Mouse (Mus musculus): Measurements from ENCODE around the gene Dgat2. TPM values are rescaled to one million over a fixed set of nuclear protein-coding genes. Genes with fewer than 3 reads are reported as not detected.

The Dgat2 gene
- polyA plus RNA-seq, 1 experiment, result 3.0 TPM

GRCm38 (mm10) chr7:99120082-99120481 lies 62.4 kb downstream of the Dgat2 start:
- Histone ChIP-seq H3ac (ENCODE audit: control insufficient read depth, insufficient read length, low read depth) (no peak overlapping the region), H3K36me3 (ENCODE audit: control insufficient read depth, insufficient read depth) (peaks cover 6% of the 10 kb centered on the region), H3K27me3 (ENCODE audit: control insufficient read depth, insufficient read depth, insufficient read length) (no peaks in the 10 kb centered on the region), H3K4me3 (ENCODE audit: insufficient read depth, poor library complexity, severe bottlenecking) (no peak overlapping the region), H3K79me3 (ENCODE audit: low read depth) (no peaks in the 10 kb centered on the region), H3K79me2 (ENCODE audit: control insufficient read depth, insufficient read depth) (peaks cover 8% of the 10 kb centered on the region)
- no peak for TF ChIP-seq MYOG (IDR thresholded peaks at IDR 0.05; ENCODE audit: control insufficient read depth, extremely low read depth, insufficient read length)
- TF ChIP-seq MYOD1 (IDR thresholded peaks at IDR 0.05; ENCODE audit: control insufficient read depth, insufficient read length, low read depth), result no peak
- TF ChIP-seq CTCF (IDR thresholded peaks at IDR 0.05; ENCODE audit: control insufficient read depth, insufficient read depth, insufficient read length), result no peak
- TF ChIP-seq MAX (IDR thresholded peaks at IDR 0.05), result no peak
- TF ChIP-seq CEBPB (IDR thresholded peaks at IDR 0.05; ENCODE audit: low read depth), result no peak
- no peak for TF ChIP-seq USF1 (IDR thresholded peaks at IDR 0.05; ENCODE audit: low read depth)
- no peak for TF ChIP-seq FOSL1 (IDR thresholded peaks at IDR 0.05; ENCODE audit: insufficient read depth, low read length, poor library complexity, severe bottlenecking)

GRCm38 (mm10) chr7:99116781-99117180 lies 65.7 kb downstream of the Dgat2 start:
- Histone ChIP-seq H3K27me3 (ENCODE audit: control insufficient read depth, insufficient read depth, insufficient read length) (no peaks in the 10 kb centered on the region), H3K4me3 (ENCODE audit: insufficient read depth, poor library complexity, severe bottlenecking) (no peak overlapping the region), H3K79me2 (ENCODE audit: control insufficient read depth, insufficient read depth) (peaks cover 8% of the 10 kb centered on the region), H3ac (ENCODE audit: control insufficient read depth, insufficient read length, low read depth) (no peak overlapping the region), H3K36me3 (ENCODE audit: control insufficient read depth, insufficient read depth) (peaks cover 6% of the 10 kb centered on the region), H3K79me3 (ENCODE audit: low read depth) (no peaks in the 10 kb centered on the region)
- no peak for TF ChIP-seq CTCF (IDR thresholded peaks at IDR 0.05; ENCODE audit: control insufficient read depth, insufficient read depth, insufficient read length)
- no peak for TF ChIP-seq MYOG (IDR thresholded peaks at IDR 0.05; ENCODE audit: control insufficient read depth, extremely low read depth, insufficient read length)
- TF ChIP-seq MYOD1 (IDR thresholded peaks at IDR 0.05; ENCODE audit: control insufficient read depth, insufficient read length, low read depth), result no peak
- TF ChIP-seq USF1 (IDR thresholded peaks at IDR 0.05; ENCODE audit: low read depth), result no peak
- no peak for TF ChIP-seq MAX (IDR thresholded peaks at IDR 0.05)
- TF ChIP-seq CEBPB (IDR thresholded peaks at IDR 0.05; ENCODE audit: low read depth), result no peak

GRCm38 (mm10) chr7:99114006-99114726 lies 68.4 kb downstream of the Dgat2 start:
- H3K79me3 ChIP-seq (ENCODE audit: low read depth), result no peaks in the 10 kb centered on the region
- H3K27me3 ChIP-seq (ENCODE audit: control insufficient read depth, insufficient read depth, insufficient read length), result no peaks in the 10 kb centered on the region
- TF ChIP-seq MYOG (IDR thresholded peaks at IDR 0.05; ENCODE audit: control insufficient read depth, extremely low read depth, insufficient read length) (no peak), CTCF (IDR thresholded peaks at IDR 0.05; ENCODE audit: control insufficient read depth, insufficient read depth, insufficient read length) (no peak)
- H3K4me3 ChIP-seq (ENCODE audit: insufficient read depth, poor library complexity, severe bottlenecking), result no peak overlapping the region
- H3ac ChIP-seq (ENCODE audit: control insufficient read depth, insufficient read length, low read depth), result no peak overlapping the region
- no peaks in the 10 kb centered on the region for H3K79me2 ChIP-seq (ENCODE audit: control insufficient read depth, insufficient read depth)
- H3K36me3 ChIP-seq (ENCODE audit: control insufficient read depth, insufficient read depth), result peaks cover 6% of the 10 kb centered on the region

GRCm38 (mm10) chr7:99107566-99107965 lies 75.0 kb downstream of the Dgat2 start:
- Histone ChIP-seq H3K79me3 (ENCODE audit: low read depth) (no peaks in the 10 kb centered on the region), H3K4me3 (ENCODE audit: insufficient read depth, poor library complexity, severe bottlenecking) (no peak overlapping the region), H3K79me2 (ENCODE audit: control insufficient read depth, insufficient read depth) (no peaks in the 10 kb centered on the region)

GRCm38 (mm10) chr7:99106714-99107270 lies 75.7 kb downstream of the Dgat2 start:
- TF ChIP-seq CTCF (IDR thresholded peaks at IDR 0.05; ENCODE audit: control insufficient read depth, insufficient read depth, insufficient read length) (no peak), MYOD1 (IDR thresholded peaks at IDR 0.05; ENCODE audit: control insufficient read depth, insufficient read length, low read depth) (no peak), MAX (IDR thresholded peaks at IDR 0.05) (no peak), FOSL1 (IDR thresholded peaks at IDR 0.05; ENCODE audit: insufficient read depth, low read length, poor library complexity, severe bottlenecking) (no peak), CEBPB (IDR thresholded peaks at IDR 0.05; ENCODE audit: low read depth) (no peak), USF1 (IDR thresholded peaks at IDR 0.05; ENCODE audit: low read depth) (no peak), MYOG (IDR thresholded peaks at IDR 0.05; ENCODE audit: control insufficient read depth, extremely low read depth, insufficient read length) (no peak)
- Histone ChIP-seq H3K4me3 (ENCODE audit: insufficient read depth, poor library complexity, severe bottlenecking) (no peak overlapping the region), H3K36me3 (ENCODE audit: control insufficient read depth, insufficient read depth) (no peaks in the 10 kb centered on the region), H3ac (ENCODE audit: control insufficient read depth, insufficient read length, low read depth) (no peak overlapping the region), H3K27me3 (ENCODE audit: control insufficient read depth, insufficient read depth, insufficient read length) (no peaks in the 10 kb centered on the region), H3K79me3 (ENCODE audit: low read depth) (no peaks in the 10 kb centered on the region), H3K79me2 (ENCODE audit: control insufficient read depth, insufficient read depth) (no peaks in the 10 kb centered on the region)

More at GRCm38 (mm10) chr7:99107566-99107965, 75.0 kb downstream of the Dgat2 start:
- H3ac ChIP-seq (ENCODE audit: control insufficient read depth, insufficient read length, low read depth), result no peak overlapping the region
- H3K27me3 ChIP-seq (ENCODE audit: control insufficient read depth, insufficient read depth, insufficient read length), result no peaks in the 10 kb centered on the region
- TF ChIP-seq FOSL1 (IDR thresholded peaks at IDR 0.05; ENCODE audit: insufficient read depth, low read length, poor library complexity, severe bottlenecking) (no peak), MYOG (IDR thresholded peaks at IDR 0.05; ENCODE audit: control insufficient read depth, extremely low read depth, insufficient read length) (no peak), CTCF (IDR thresholded peaks at IDR 0.05; ENCODE audit: control insufficient read depth, insufficient read depth, insufficient read length) (no peak), MAX (IDR thresholded peaks at IDR 0.05) (no peak), MYOD1 (IDR thresholded peaks at IDR 0.05; ENCODE audit: control insufficient read depth, insufficient read length, low read depth) (no peak), CEBPB (IDR thresholded peaks at IDR 0.05; ENCODE audit: low read depth) (no peak), USF1 (IDR thresholded peaks at IDR 0.05; ENCODE audit: low read depth) (no peak)
- no peaks in the 10 kb centered on the region for H3K36me3 ChIP-seq (ENCODE audit: control insufficient read depth, insufficient read depth)

Other genes with a start within 250 kb of the Dgat2 start
- gene Uvrag, start 41.6 kb downstream of the Dgat2 start, polyA plus RNA-seq (2012; fragmentation: generic; extraction: Trizol), result 9.0 TPM
- 0.77 TPM for gene Mogat2, start 55.9 kb upstream of the Dgat2 start, polyA plus RNA-seq (2012; fragmentation: generic; extraction: Trizol)
- 39.2 TPM for gene Map6, start 84.7 kb upstream of the Dgat2 start, polyA plus RNA-seq (2012; fragmentation: generic; extraction: Trizol)
- gene Serpinh1, start 170.5 kb upstream of the Dgat2 start, polyA plus RNA-seq (2012; fragmentation: generic; extraction: Trizol), result 1,202 TPM
- 3.6 TPM for gene Gdpd5, start 198.7 kb upstream of the Dgat2 start, polyA plus RNA-seq (2012; fragmentation: generic; extraction: Trizol)

All from C2C12 (cell line).